Comparison of ENCODE assay signal across 33 mouse cellular contexts in the genomic region with DNA sequence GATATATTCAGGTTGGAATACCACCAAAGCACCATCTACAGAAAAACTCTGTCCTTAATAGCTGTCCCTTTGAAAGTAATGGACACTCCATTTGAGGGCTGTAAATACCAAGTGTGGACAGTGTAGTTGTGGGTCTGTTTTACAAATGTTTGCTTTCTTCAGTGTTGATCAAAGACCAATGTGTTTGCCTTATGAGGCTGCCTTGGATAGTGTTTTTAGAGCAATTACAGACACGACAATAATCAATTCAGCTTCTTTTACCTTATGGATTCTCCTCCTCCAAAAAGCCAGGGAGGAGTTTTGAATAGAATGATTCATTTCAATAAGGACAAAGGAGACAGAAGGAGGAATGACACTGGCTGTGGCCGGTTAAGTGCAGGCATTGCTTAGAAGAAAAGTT. TPM values are rescaled to one million over a fixed set of nuclear protein-coding genes. Genes with fewer than 3 reads are reported as not detected.
DNase-seq lines count a peak whose midpoint lies in the region; ATAC-seq and TF ChIP-seq lines count a peak whose summit lies in the region.
"Had no signal": no experiment of that assay in that cellular context is flagged by ENCODE, and none has a peak within 500 bp of the region (broad histone marks: within the 10 kb centered on the region; RNA-seq: fewer than 3 reads in every experiment).

No protein-coding gene starts in this region.

- no peak for ATAC-seq in midbrain, embryonic 11.5 days (ENCODE audit: low FRiP score)
- ATAC-seq in midbrain, embryonic 15.5 days (replicated peaks) = no peak
- ATAC-seq in megakaryocyte, adult 5-6 weeks (ENCODE audit: poor library complexity, severe bottlenecking) = no peak
- ATAC-seq: CD4-positive, CD25-positive, alpha-beta regulatory T cell, adult 4 months; forebrain, embryonic 15.5 days; hindbrain, postnatal 0 days; inflammation-experienced regulatory T-cells, adult 6 months; intestine, embryonic 16.5 days had no signal

- peaks cover 24% of the 10 kb centered on the region for H3K4me1 ChIP-seq in midbrain, embryonic 11.5 days (ENCODE audit: control insufficient read depth, insufficient read depth, low read length)
- H3K4me1 ChIP-seq in midbrain, embryonic 15.5 days = peaks cover 17% of the 10 kb centered on the region; the same call in 1 of the 2 replicates

- no peak for TF ChIP-seq POLR2A in brain, embryonic 14.5 days (IDR thresholded peaks at IDR 0.05; ENCODE audit: borderline replicate concordance, extremely low read depth, insufficient read depth, insufficient read length, poor library complexity, severe bottlenecking)

- no peak overlapping the region for H3K4me3 ChIP-seq in midbrain, embryonic 11.5 days (ENCODE audit: low read depth, low read length)
- H3K4me3 ChIP-seq in midbrain, embryonic 15.5 days = no peak overlapping the region
- H3K4me3 ChIP-seq: embryonic facial prominence, embryonic 10.5 days; embryonic facial prominence, embryonic 13.5 days; erythroblast, embryonic 14.5 days; forebrain, embryonic 12.5 days; forebrain, embryonic 15.5 days; heart, adult 2 months; heart, embryonic 10.5 days; heart, embryonic 13.5 days had no signal

- H3K27ac ChIP-seq in midbrain, embryonic 11.5 days (ENCODE audit: low read depth, low read length) = no peak overlapping the region
- no peak overlapping the region for H3K27ac ChIP-seq in midbrain, embryonic 15.5 days
- H3K27ac ChIP-seq: embryonic facial prominence, embryonic 10.5 days; embryonic facial prominence, embryonic 13.5 days; forebrain, embryonic 12.5 days; forebrain, embryonic 15.5 days; heart, adult 2 months; heart, embryonic 10.5 days; heart, embryonic 13.5 days; hindbrain, embryonic 14.5 days; hindbrain, postnatal 0 days had no signal

- 0% methylated on average over 2 of the region's 2 CpGs for WGBS in midbrain, embryonic 11.5 days
- 5% methylated on average over 2 of the region's 2 CpGs for WGBS in midbrain, embryonic 15.5 days

- no peaks in the 10 kb centered on the region for H3K9me3 ChIP-seq in midbrain, embryonic 11.5 days (ENCODE audit: control insufficient read depth, low read length)
- H3K9me3 ChIP-seq in midbrain, embryonic 15.5 days = no peaks in the 10 kb centered on the region
- H3K9me3 ChIP-seq: embryonic facial prominence, embryonic 10.5 days; embryonic facial prominence, embryonic 13.5 days; forebrain, embryonic 12.5 days; forebrain, embryonic 15.5 days; heart, embryonic 10.5 days; heart, embryonic 13.5 days had no signal

- no peak for TF ChIP-seq CTCF in brain, embryonic 14.5 days (IDR thresholded peaks at IDR 0.05; ENCODE audit: borderline replicate concordance, extremely low read depth, insufficient read depth, insufficient read length)

- no peaks in the 10 kb centered on the region for H3K36me3 ChIP-seq in midbrain, embryonic 11.5 days (ENCODE audit: control insufficient read depth, insufficient read depth, low read length)
- H3K36me3 ChIP-seq in midbrain, embryonic 15.5 days (replicated peaks) = no peaks in the 10 kb centered on the region
- H3K36me3 ChIP-seq: embryonic facial prominence, embryonic 10.5 days; embryonic facial prominence, embryonic 13.5 days; forebrain, embryonic 12.5 days; forebrain, embryonic 15.5 days; heart, embryonic 10.5 days; heart, embryonic 13.5 days had no signal

- H3K9ac ChIP-seq in midbrain, embryonic 11.5 days (ENCODE audit: low read length) = no peak overlapping the region
- H3K9ac ChIP-seq in midbrain, embryonic 15.5 days = no peak overlapping the region
- H3K9ac ChIP-seq: embryonic facial prominence, embryonic 13.5 days; forebrain, embryonic 12.5 days; forebrain, embryonic 15.5 days; heart, embryonic 13.5 days; hindbrain, embryonic 14.5 days had no signal

- DNase-seq in midbrain, embryonic 11.5 days (ENCODE audit: low spot score, missing footprints) = peak; percentile 91
- peak; percentile 37 for DNase-seq in R1 (ENCODE audit: low read depth, low spot score)
- peak; percentile 11 for DNase-seq in brain, embryonic 14.5 days (ENCODE audit: low read depth)
- no peak for DNase-seq in adrenal gland, postnatal 25 days
- DNase-seq: adrenal gland, adult 2 months; adrenal gland, postnatal 14 days; cerebellum, adult 2 months; cerebellum, adult 9-11 months; cerebellum, postnatal 25 days; gastrocnemius, postnatal 10 days; gastrocnemius, postnatal 36 days; heart, adult 2 months; kidney, adult 18-20 months had no signal

- peaks cover 65% of the 10 kb centered on the region for H3K27me3 ChIP-seq in midbrain, embryonic 11.5 days (ENCODE audit: control insufficient read depth, insufficient read depth, low read length)
- peaks cover 54% of the 10 kb centered on the region for H3K27me3 ChIP-seq in midbrain, embryonic 15.5 days (replicated peaks)

- H3K4me2 ChIP-seq in midbrain, embryonic 11.5 days = no peak overlapping the region
- H3K4me2 ChIP-seq in midbrain, embryonic 15.5 days = no peak overlapping the region
- H3K4me2 ChIP-seq: embryonic facial prominence, embryonic 13.5 days; forebrain, embryonic 15.5 days; heart, embryonic 13.5 days; hindbrain, embryonic 14.5 days had no signal

RNA-seq across cellular contexts. Expression of gene Sp8, which starts 7.9 kb away (rescaled TPM):
- polyA plus RNA-seq in midbrain, embryonic 11.5 days (2014; fragmentation: Nextera tagmentation; extraction: Ambion mirVana) = 8.7 and 9.3 TPM in 2 replicates
- polyA plus RNA-seq in midbrain, embryonic 15.5 days (2015; fragmentation: Nextera tagmentation; extraction: Ambion mirVana) = 2.8 and 3.5 TPM in 2 replicates
- polyA plus RNA-seq in brain, embryonic 14.5 days (2012; rRNA removed) = 7.5 and 10.7 TPM in 2 replicates
- not detected in 2 replicates for total RNA-seq in megakaryocyte, adult 5-6 weeks (2015)
- not detected in 2 replicates for total RNA-seq in megakaryocyte, adult 5-6 weeks (2017)
- total RNA-seq in adrenal gland, postnatal 25 days (2021) = not detected in 2 replicates
- total RNA-seq: adrenal gland, adult 2 months; adrenal gland, postnatal 14 days; common myeloid progenitor, adult 5-6 weeks; gastrocnemius, adult 18-20 months; gastrocnemius, postnatal 36 days; granulocyte monocyte progenitor cell, adult 5-6 weeks; heart, adult 2 months; heart, postnatal 25 days; hematopoietic stem cell, adult 5-6 weeks had no signal
- polyA plus RNA-seq: adrenal gland, adult 2 months; CD4-positive, CD25-positive, alpha-beta regulatory T cell, adult 4 months; erythroblast, embryonic 14.5 days; heart, adult 2 months; heart, embryonic 13.5 days; heart, embryonic 16.5 days; inflammation-experienced regulatory T-cells, adult 6 months; intestine, embryonic 16.5 days had no signal
